Mouse (Mus musculus) spleen, adult 2 months (tissue): ENCODE measurements at regions not wholly inside any gene's neighbourhood (a gene's known extent, or its start where the extent isn't known, plus 50 kb on each side); places are given as distances from the start of the nearest gene placed in this dataset.

ENCODE experiments used
- CTCF ChIP-seq: fragments of 200-500 bp; IDR thresholded peaks from 2 replicates; pipeline ENCODE4 v1.5.1; 2011; ENCODE audit warnings: mild to moderate bottlenecking, inconsistent platforms; ENCODE audit not compliant: insufficient read depth, insufficient read length, insufficient replicate concordance; ENCODE audit errors: extremely low read depth
- POLR2A ChIP-seq: fragments of 200-500 bp; IDR thresholded peaks from 2 replicates; pipeline ENCODE4 v1.6.1; 2011; ENCODE audit warnings: low read depth, low read length, inconsistent platforms

DNA sequence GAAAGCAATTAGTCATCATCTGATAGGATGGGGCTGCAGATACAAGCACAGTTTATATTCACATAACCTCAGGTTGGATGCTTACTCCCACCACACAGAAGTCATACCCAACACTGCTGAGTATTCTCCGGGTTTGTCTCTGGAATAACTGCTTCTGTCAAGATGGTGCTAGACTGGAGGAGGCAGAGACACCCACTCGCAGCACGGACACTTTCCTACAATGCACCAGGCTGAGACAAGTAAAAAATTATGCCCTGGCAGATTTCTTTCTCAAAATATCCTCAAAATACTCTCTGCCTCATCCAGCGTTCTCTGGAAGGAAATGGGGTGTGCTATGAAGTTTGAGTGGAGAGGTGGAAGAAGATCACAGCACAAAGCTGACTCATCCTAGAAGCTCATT, 763.1 kb downstream of the Gm9195 start:
- no peak for TF ChIP-seq POLR2A
- TF ChIP-seq CTCF = no peak
